Mouse (Mus musculus) left cerebral cortex, postnatal 10 days (tissue): ENCODE data around the gene B3gat3. TPM values are rescaled to one million over a fixed set of nuclear protein-coding genes. Genes with fewer than 3 reads are reported as not detected.

Experiments used
- DNase-seq, 2 experiments: peaks; one replicate each; pipeline ENCODE4 v3.0.0; 2021 to 2022; ENCODE audit warnings: low spot score in 2 of 2, mixed read lengths in 1 of 2; ENCODE audit errors: extremely low spot score in 1 of 2
- intact Hi-C: fragments of 180-260 bp; cut with DNase I; formaldehyde crosslinking; loops from one replicate; pipeline ENCODE4 v1.15.1; 2025
- total RNA-seq, 2 experiments: library from RNA; stranded (reverse); gene quantifications; 2 replicates each; pipeline ENCODE4 v1.2.3; 2021

B3gat3 gene
- total RNA-seq, 2 experiments from 2014 or later: 141 to 144 TPM

DNA sequence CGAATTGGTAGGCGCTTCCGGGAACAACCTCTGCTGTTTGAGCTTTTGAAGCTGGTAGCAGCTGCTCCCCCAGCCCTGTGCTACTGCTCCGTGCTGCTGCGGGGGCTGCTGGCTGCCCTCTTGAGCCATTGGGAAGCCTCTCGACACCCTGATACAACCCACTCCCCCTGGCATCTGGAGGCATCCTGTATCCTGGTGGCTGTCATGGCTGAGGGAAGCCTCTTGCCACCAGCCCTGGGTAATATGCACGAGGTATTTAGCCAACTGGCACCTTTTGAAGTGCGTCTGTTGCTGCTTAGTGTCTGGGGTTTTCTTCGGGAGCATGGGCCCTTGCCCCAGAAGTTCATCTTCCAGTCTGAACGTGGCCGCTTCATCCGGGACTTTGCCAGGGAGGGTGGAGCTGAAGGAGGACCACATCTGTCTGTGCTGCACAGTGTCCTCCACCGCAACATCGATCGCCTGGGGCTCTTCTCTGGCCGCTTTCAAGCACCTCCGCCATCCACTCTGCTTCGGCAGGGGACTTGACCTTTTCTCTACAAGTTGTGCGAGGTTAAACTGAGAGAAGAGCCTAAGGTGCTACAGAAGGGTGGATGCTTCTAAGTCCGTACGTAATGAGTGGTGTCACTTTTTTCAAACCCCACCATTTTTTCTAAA lies 22.8 kb upstream of the B3gat3 start:
- intact Hi-C loops: loop anchor here (5.0 kb wide), 1 partner anchor 55 kb away; no protein-coding TSS in a partner anchor

DNA sequence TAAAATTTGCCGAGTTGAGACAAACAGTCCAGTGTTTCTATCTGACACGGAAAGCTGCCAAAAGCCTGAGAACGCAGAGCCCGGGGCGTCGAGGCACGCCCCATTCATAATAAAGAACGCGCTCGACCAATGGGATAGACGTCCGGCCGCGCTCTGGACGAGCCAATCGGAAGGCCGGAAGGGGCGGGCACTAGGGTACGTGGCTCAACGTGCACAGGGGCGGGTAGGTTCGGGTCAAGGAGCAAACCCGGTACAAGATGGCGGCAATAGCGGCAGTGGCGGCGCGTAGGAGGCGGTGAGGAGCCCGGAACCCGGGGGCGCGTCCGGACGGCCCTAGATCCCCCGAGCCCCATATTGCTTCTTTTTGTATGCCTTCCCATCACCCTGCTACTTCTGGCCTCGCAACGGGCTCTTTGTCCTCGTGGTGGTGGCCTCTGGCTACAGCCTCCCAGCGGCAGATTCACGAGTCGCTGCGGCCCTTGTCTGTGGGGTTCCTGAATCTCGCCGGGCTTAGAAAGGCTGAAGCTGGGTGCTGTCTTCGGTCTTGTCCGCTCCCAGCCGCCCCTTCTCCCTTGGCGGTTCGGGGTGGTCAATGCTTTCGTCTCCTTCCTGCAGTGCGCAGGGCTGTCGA lies 22.2 kb upstream of the B3gat3 start, which contains the start of gene Ganab:
TSS of gene Ganab (plus strand) at position 207 of the 631 bp plus-strand sequence.
- DNase-seq: peak; percentile 94 to 98
- intact Hi-C loops: loop anchor here (5.0 kb wide), 1 partner anchor 56 kb away; no protein-coding TSS in a partner anchor

More for the DNA sequence above, 22.8 kb upstream of the B3gat3 start:
- peak in 1 of 2 experiments; percentile 74 for DNase-seq

DNA sequence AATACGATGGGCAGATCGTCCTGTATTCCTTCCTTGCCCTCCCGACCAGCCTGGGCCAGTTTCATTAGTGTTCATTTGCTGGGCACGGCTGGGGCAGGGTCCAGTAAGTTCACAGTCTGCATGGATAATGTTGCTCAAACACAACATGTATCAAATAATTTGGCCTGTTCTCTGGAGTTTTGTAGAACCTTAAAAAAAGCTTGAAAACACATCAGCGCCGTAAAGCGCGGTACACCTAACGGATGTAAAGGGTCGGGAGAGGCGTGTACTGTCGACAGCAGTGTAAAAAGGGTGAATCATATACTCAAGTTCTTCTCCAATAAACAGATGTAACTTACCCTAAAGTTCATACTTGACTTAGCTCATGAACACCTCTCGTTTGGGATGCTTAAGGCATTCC lies 21.6 kb upstream of the B3gat3 start:
- intact Hi-C loops: loop anchor here (5.0 kb wide), 1 partner anchor 56 kb away; no protein-coding TSS in a partner anchor

GRCm38 (mm10) chr19:8899079-8899478 lies 21.1 kb upstream of the B3gat3 start:
- intact Hi-C loops: loop anchor here (5.0 kb wide), 1 partner anchor 57 kb away; no protein-coding TSS in a partner anchor
- DNase-seq: no peak

More for the DNA sequence above, 21.6 kb upstream of the B3gat3 start:
- no peak for DNase-seq

DNA sequence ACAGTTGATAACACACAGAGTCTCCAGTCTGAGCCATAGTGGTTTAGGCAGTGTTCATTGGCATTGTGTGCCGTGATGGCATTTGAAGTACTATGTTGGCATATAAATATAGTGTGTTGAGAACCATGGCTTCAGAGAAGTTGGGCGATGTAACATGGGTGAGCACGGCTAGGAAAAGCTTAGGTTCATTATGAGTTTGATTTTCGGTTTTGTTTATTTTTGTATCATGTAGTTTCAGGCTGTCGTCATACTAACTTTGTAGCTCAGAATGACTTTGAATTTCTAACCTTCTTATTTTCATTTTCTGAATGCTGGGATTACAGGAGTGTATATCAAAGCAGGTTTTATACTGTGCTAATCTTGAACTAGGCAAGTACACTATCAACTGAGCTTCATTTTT lies 16.8 kb upstream of the B3gat3 start:
- intact Hi-C loops: no loop called here
- no peak for DNase-seq

- intact Hi-C loops: no loop called here
- DNase-seq: no peak
Measured at GRCm38 (mm10) chr19:8908531-8908930, 11.6 kb upstream of the B3gat3 start.

- intact Hi-C loops: loop anchor here (5.0 to 10.0 kb wide), 2 partner anchors 85 to 157 kb away; partner anchors contain the start of genes AC129217.1 and Nxf1
- DNase-seq: no peak
Measured at GRCm38 (mm10) chr19:8911810-8912209, 8.4 kb upstream of the B3gat3 start.

GRCm38 (mm10) chr19:8914212-8914611 lies 6.0 kb upstream of the B3gat3 start:
- DNase-seq: no peak
- intact Hi-C loops: loop anchor here (5.0 to 10.0 kb wide), 2 partner anchors 87 to 159 kb away; partner anchors contain the start of genes AC129217.1 and Nxf1

DNA sequence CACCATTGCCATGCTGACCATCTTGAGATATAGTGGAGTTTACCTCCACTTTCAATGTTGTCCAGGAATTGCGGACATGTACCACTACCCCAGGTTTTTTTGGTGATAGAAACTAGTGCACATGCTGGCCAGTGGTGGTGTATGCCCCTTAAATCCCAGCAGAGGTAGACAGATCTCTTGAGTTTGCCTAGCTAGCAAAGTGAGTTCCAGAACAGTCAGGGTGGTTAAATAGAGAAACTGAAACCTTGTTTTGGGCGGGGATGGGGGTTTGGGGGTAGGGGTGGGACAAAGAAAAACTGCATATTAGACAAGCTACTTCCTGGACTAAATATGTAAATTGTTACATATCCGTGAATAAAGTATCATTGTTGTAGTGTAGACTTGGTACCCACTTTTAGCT lies 1.2 kb upstream of the B3gat3 start:
- intact Hi-C loops: loop anchor here (10.0 kb wide), 1 partner anchor 164 kb away; the partner anchor contains the start of gene Nxf1
- DNase-seq: no peak

- intact Hi-C loops: loop anchor here (10.0 kb wide), 1 partner anchor 165 kb away; the partner anchor contains the start of gene Nxf1
- no peak for DNase-seq
Measured at GRCm38 (mm10) chr19:8919684-8920072, 496 bp upstream of the B3gat3 start.

- no peak for DNase-seq
- intact Hi-C loops: no loop called here
Measured at GRCm38 (mm10) chr19:8920836-8921291, 690 bp downstream of the B3gat3 start.

- intact Hi-C loops: no loop called here
- no peak for DNase-seq
Measured at GRCm38 (mm10) chr19:8921741-8922140, 1.6 kb downstream of the B3gat3 start.

- intact Hi-C loops: no loop called here
- DNase-seq: peak in 1 of 2 experiments; percentile 40
Measured at GRCm38 (mm10) chr19:8926766-8927165, 6.6 kb downstream of the B3gat3 start.

DNA sequence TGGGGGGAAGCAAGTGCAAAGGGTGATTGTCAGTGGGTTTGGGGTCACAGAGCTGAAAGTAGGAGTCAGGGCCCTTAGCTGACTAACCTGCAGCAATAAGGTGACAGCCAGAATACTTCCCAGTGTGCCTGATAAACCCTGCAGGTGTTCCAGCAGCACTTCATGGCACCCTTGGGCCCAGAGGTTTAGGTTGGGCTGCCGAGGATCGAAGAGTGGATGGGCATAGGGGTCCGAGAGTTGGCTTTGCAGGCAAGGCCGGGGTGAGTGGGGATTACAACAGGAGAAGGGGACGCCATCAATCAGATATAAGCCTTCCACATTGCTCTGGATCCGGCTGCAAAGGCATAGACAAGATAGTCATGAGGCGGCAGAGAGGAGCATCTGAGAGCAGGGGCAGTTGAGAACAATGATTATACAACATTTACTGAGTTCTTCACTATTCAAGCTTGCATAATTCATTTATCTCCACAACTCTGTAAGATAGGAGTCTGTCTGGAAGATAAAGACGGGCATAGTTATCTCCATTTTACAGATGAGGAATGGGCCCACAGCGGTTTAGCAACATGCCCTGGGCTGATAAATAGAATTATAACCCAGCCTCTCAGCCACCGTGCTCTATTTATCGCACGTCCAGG lies 7.8 kb downstream of the B3gat3 start:
- intact Hi-C loops: no loop called here
- no peak for DNase-seq

DNA sequence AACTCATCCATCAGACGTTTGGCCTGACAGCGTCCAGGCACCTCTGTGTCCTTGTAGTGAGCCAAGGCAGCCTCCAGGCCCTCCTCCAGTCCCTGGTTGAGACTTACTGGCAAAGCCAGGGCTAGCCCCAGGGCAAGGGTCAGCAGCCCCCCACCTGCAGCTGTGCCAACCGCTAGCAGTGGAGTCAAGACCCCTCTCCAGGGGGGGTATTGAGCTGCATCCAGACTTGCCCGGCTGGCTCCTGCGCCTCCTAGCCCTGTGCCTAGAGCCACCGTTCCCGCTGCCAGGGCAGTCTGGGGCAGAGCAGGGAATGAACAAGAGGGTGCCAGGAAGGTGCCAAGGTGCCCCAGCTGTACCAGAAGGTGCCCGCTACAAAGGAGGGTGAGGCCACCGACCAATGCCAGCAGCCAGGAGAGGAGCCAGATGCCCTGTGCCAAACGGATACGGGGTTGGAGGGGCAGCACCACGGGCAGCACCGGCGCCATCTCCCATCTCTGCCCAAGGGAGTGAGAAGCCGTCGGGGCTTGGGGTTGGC lies 8.6 kb downstream of the B3gat3 start:
- intact Hi-C loops: no loop called here

GRCm38 (mm10) chr19:8929224-8930088 lies 9.3 kb downstream of the B3gat3 start, which contains the start of the genes Rom1 and Eml3:
TSS of gene Rom1 (minus strand) at chr19:8929356.
TSS of gene Eml3 (plus strand) at chr19:8929552.
- intact Hi-C loops: no loop called here
- peak in 1 of 2 experiments; percentile 92 for DNase-seq

More for the DNA sequence above, 8.6 kb downstream of the B3gat3 start:
- peak in 1 of 2 experiments; percentile 36 for DNase-seq

DNA sequence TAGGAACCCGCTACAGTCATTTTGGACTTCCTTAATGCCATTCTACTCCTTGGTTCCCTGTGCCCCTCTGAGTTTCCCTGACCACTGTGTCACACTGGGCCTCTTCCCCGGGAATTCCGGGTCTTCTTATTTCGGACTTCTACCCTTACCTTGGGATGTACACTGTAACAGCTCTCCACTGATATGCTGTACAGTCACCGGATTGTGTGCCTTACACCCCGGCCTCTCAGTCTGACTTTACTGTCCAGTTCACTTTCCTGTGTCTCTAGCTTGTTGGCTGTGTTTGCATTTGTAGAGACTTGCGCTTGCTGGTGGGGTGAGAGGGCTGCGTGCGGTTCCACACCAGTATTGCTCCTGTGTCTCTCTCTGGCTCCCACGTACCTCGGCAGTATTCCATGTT lies 9.9 kb downstream of the B3gat3 start:
- intact Hi-C loops: no loop called here
- DNase-seq: no peak

GRCm38 (mm10) chr19:8930771-8931170 lies 10.6 kb downstream of the B3gat3 start:
- DNase-seq: no peak
- intact Hi-C loops: no loop called here
